Mouse (Mus musculus) forebrain, embryonic 11.5 days (tissue): ENCODE data around the gene Dnajc7. TPM values are rescaled to one million over a fixed set of nuclear protein-coding genes. Genes with fewer than 3 reads are reported as not detected.

ENCODE experiments used
- ATAC-seq: fragments of 200-750 bp; cut with Nextera tagmentation; replicated peaks from 2 replicates; pipeline ENCODE4 v1.8.0; 2017; ENCODE audit warnings: moderate TSS enrichment; ENCODE audit not compliant: low FRiP score
- DNase-seq: peaks from one replicate; pipeline ENCODE4 v3.0.0-alpha.2; 2017; ENCODE audit warnings: low spot score
- H3K27ac ChIP-seq: fragments of 300-500 bp; sonication (generic); 2 replicates; pipeline ENCODE4 v1.5.1; 2014; ENCODE audit warnings: low read depth, low read length
- H3K27me3 ChIP-seq: fragments of 300-500 bp; sonication (generic); 2 replicates; pipeline ENCODE4 v1.6.1; 2014; ENCODE audit warnings: mild to moderate bottlenecking, low read length, mixed read lengths; ENCODE audit not compliant: control insufficient read depth, insufficient read depth
- H3K36me3 ChIP-seq: fragments of 300-500 bp; sonication (generic); 2 replicates; pipeline ENCODE4 v1.6.1; 2014; ENCODE audit warnings: mild to moderate bottlenecking, low read length, moderate library complexity, mixed read lengths; ENCODE audit not compliant: control insufficient read depth, insufficient read depth
- H3K4me1 ChIP-seq: fragments of 300-500 bp; sonication (generic); replicated peaks from 2 replicates; pipeline ENCODE4 v1.6.1; 2014; ENCODE audit warnings: low read length, mixed read lengths; ENCODE audit not compliant: control insufficient read depth, insufficient read depth
- H3K4me2 ChIP-seq: fragments of 300-500 bp; sonication (generic); 2 replicates; pipeline ENCODE4 v1.6.1; 2014; ENCODE audit warnings: low read depth, mild to moderate bottlenecking, low read length, moderate library complexity, mixed read lengths; ENCODE audit not compliant: severe bottlenecking
- H3K4me3 ChIP-seq: fragments of 300-500 bp; sonication (generic); 2 replicates; pipeline ENCODE4 v1.5.1; 2014; ENCODE audit warnings: low read depth, low read length
- H3K9ac ChIP-seq: fragments of 300-500 bp; sonication (generic); 2 replicates; pipeline ENCODE4 v1.6.1; 2014; ENCODE audit warnings: low read length
- H3K9me3 ChIP-seq: fragments of 300-500 bp; sonication (generic); 2 replicates; pipeline ENCODE4 v1.6.1; 2016; ENCODE audit warnings: low read length, mixed read lengths; ENCODE audit not compliant: control insufficient read depth
- WGBS: fragments of 180-500 bp; shearing (Covaris S2); extraction: QIAGEN DNeasy Blood & Tissue Kit; methylation state at CpG from one replicate; pipeline ENCODE4 v1.1.7; 2014; 5-methylcytosine and 5-hydroxymethylcytosine counted together
- polyA plus RNA-seq: library from polyadenylated mRNA; unstranded; fragments of >200 nt; fragmentation: Nextera tagmentation; extraction: Ambion mirVana; gene quantifications from 2 replicates; pipeline ENCODE4 v1.2.1, GENCODE M21; 2014

The Dnajc7 gene
- polyA plus RNA-seq, 1 experiment from 2014 or later, result 95.9 TPM

DNA sequence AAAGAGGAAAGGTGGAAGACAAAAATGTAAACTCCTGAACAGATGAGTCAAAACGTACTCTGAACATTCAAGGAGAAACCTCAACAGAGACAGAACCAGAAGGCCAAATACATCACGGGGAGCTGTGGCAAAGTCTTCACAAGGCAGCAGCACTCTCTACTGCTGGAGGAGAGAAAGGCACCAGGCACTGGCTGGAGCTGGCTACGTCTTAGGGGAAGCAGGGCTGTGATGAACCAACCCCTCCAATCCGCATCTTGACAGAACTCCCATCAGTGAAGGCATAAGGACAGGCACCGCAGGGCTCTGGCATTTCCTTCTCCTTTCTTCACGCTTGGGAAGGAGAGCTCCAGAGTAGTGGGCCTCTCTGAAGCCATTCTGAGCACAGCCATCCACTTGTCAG, 8.3 kb downstream of the Dnajc7 start:
- H3K4me3 ChIP-seq, result no peak overlapping the region
- no peaks in the 10 kb centered on the region for H3K36me3 ChIP-seq
- no peak for DNase-seq
- H3K4me2 ChIP-seq, result no peak overlapping the region
- no peak overlapping the region for H3K9ac ChIP-seq
- no peak overlapping the region for H3K27ac ChIP-seq
- no peaks in the 10 kb centered on the region for H3K4me1 ChIP-seq
- H3K9me3 ChIP-seq, result no peaks in the 10 kb centered on the region
- WGBS, result 90% methylated on average over 6 of the region's 6 CpGs
- no peaks in the 10 kb centered on the region for H3K27me3 ChIP-seq
- ATAC-seq, result no peak

DNA sequence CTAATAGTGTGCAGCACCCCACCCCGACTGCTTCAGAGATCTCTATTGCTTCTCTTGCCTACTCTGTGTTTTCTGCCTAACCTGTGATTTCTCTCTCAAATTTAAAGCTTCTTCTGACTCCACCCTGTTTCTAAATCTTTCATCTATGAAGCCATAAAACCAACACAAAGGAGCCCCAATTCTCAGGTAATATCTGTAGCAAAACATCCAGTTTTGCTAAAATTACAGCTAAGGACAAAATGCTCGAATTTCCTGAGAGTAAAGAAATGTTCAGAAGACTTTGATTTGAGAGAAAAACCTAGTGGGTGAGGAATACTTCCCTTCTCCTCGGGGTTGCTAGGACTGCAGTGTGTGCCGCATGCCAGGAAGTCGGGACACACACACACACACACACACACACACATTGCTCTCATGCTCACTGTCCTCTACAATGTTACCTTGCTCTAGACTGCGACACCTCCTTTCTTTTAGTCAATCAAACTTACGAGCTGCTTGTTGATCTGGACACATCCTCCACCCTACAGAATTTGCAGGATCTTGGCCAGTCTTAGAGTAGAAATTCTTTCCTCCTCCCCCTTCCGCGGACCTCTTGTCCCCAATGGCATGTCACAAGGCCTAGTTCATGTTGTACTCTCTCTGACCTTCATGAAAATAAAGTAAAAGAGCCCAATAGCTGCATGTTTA, 9.8 kb downstream of the Dnajc7 start:
- Histone ChIP-seq H3K27me3 (no peaks in the 10 kb centered on the region), H3K27ac (no peak overlapping the region)

DNA sequence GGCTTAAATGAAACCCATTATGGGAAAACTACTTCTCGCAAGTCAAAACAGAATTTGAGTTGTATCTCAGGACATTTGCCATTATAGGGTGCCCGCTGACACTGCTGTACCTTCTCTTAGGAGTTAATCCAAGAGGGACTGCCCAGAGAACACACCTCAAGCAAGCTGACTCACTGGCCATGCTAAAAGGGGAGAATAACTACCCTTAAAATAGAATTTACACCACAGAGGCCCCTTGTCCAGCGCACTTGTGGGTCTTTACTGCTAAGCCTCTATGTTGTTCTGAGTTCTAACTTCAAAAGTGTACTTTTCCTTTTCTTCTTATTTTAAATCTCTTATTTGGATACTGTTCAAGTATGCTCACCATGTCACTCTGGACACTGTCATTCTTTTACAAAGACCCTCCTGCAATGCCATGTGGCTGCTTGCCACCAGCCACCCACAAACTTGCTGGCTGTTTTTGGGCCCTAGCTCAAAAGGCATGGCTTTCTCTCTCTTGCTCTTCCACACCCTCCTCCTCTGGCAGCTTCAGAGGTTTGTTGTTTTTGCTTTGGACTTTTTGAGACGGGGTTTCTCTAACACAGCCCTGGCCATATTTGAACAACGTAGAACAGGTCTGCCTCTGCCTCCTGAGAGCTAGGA, 10.5 kb downstream of the Dnajc7 start:
- H3K36me3 ChIP-seq, result no peaks in the 10 kb centered on the region

More for the DNA sequence above, 9.8 kb downstream of the Dnajc7 start:
- no peaks in the 10 kb centered on the region for H3K4me1 ChIP-seq
- H3K4me3 ChIP-seq, result no peak overlapping the region
- H3K9ac ChIP-seq, result no peak overlapping the region
- 88% methylated on average over 9 of the region's 9 CpGs for WGBS
- no peak for ATAC-seq
- H3K9me3 ChIP-seq, result no peaks in the 10 kb centered on the region
- H3K36me3 ChIP-seq, result no peaks in the 10 kb centered on the region
- no peak overlapping the region for H3K4me2 ChIP-seq
- DNase-seq, result no peak

DNA sequence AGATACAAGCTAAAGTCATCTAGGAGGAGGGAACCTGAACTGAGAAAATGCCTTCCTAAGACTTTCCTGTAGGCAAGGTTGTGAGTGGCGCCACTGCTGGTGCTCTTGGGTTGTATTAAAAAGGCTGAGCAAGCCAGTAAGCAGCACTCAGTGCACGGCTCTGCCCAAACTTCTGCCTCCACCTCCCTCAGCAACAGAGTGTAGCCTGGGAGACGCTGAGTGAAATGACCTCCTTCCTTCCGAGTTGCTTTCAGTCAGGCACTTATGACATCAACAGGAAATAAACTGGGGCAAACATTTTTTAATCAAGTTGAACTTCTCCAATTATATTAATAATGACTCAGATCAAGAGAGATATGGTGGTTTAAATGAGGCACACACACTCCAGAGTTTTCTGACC, 11.2 kb downstream of the Dnajc7 start:
- Histone ChIP-seq H3K4me3 (no peak overlapping the region), H3K27ac (no peak overlapping the region), H3K36me3 (no peaks in the 10 kb centered on the region), H3K9ac (no peak overlapping the region), H3K27me3 (no peaks in the 10 kb centered on the region), H3K4me2 (no peak overlapping the region), H3K9me3 (no peaks in the 10 kb centered on the region), H3K4me1 (no peaks in the 10 kb centered on the region)
- ATAC-seq, result no peak
- 86% methylated on average over 4 of the region's 4 CpGs for WGBS
- no peak for DNase-seq

More for the DNA sequence above, 10.5 kb downstream of the Dnajc7 start:
- Histone ChIP-seq H3K4me3 (no peak overlapping the region), H3K27me3 (no peaks in the 10 kb centered on the region), H3K9me3 (no peaks in the 10 kb centered on the region), H3K4me2 (no peak overlapping the region), H3K9ac (no peak overlapping the region), H3K4me1 (no peaks in the 10 kb centered on the region), H3K27ac (no peak overlapping the region)
- no peak for ATAC-seq
- WGBS, result 95% methylated on average over 5 of the region's 5 CpGs
- no peak for DNase-seq

DNA sequence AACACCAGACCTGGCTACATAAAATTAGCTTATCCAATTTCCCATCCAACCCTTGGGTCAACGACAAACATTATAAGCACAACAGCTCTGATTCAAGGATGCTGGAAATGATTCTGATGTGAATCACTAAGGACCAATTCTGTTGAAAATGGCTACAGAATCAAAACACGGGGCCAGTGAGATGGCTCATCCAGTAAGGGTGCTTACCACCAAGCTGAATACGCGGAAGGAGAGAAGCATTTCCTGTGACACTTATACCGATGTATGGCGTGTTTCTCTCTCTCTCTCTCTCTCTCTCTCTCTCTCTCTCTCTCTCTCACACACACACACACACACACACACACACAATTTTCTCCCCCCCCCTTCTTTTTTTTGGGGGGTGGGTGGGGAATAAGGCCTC, 12.8 kb downstream of the Dnajc7 start:
- Histone ChIP-seq H3K4me2 (no peak overlapping the region), H3K4me1 (no peaks in the 10 kb centered on the region), H3K9ac (no peak overlapping the region), H3K27me3 (no peaks in the 10 kb centered on the region), H3K36me3 (no peaks in the 10 kb centered on the region), H3K4me3 (no peak overlapping the region), H3K27ac (no peak overlapping the region), H3K9me3 (no peaks in the 10 kb centered on the region)
- no peak for ATAC-seq
- DNase-seq, result no peak
- 94% methylated on average over 6 of the region's 6 CpGs for WGBS

DNA sequence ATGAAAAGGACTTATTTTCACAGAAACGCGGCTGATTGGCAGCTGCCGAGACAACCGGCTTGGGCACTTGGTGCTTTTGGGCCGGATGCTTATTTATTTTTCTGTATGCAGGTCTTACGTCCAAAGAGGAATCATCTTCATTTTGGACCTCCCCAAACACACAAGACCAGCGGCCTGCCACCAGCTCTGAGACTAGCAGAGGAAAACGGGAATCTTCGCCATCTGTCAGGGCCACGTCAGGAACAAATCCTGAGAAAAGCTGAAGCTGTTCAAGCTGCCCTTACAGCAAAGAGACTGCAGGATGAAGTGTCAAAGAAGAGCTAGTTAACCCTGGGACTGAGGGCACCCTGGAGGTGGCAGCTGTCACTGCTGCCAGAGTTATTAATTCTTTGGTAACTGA, 14.5 kb downstream of the Dnajc7 start:
- DNase-seq, result no peak
- 92% methylated on average over 10 of the region's 10 CpGs for WGBS
- no peak overlapping the region for H3K9ac ChIP-seq
- no peaks in the 10 kb centered on the region for H3K27me3 ChIP-seq
- no peak for ATAC-seq
- no peak overlapping the region for H3K27ac ChIP-seq
- H3K4me1 ChIP-seq, result no peaks in the 10 kb centered on the region
- H3K4me3 ChIP-seq, result no peak overlapping the region
- H3K4me2 ChIP-seq, result no peak overlapping the region
- H3K36me3 ChIP-seq, result peaks cover 3% of the 10 kb centered on the region; the same call in 1 of the 2 replicates
- H3K9me3 ChIP-seq, result no peaks in the 10 kb centered on the region

DNA sequence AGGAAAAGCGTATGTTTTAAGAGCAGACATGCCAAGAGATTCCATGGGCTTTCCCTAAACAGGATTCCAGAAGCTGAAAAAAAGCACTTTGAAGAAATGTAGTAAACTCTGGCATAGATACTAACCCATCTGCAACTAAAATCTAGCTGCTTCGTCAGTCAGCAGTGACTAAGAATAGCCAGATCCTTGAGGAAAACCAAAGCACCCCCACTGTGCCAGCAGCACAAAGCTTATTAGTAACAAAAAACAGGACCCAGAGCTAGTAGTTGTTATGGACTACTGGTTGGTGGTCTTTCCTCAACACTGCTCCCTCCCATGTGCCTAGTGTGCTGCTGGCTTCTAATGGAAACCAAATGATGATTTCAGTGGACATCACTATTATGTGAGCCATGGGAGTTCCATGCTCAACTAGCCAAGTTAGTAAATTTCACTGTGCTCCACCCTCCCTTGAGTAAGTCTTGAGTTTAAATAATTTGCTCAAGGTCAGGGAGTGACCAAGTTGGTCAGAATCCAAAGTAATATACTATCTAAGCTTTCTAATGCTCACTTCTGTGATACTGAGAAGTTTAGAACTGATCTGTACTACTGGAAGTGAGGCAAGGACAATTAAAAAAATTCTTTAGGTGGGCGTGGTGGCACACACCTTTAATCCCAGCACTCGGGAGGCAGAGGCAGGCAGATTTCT, 15.5 kb downstream of the Dnajc7 start:
- 86% methylated on average over 4 of the region's 4 CpGs for WGBS
- Histone ChIP-seq H3K4me2 (no peak overlapping the region), H3K4me1 (no peaks in the 10 kb centered on the region), H3K4me3 (no peak overlapping the region), H3K27me3 (no peaks in the 10 kb centered on the region), H3K36me3 (peaks cover 3% of the 10 kb centered on the region; the same call in 1 of the 2 replicates), H3K9me3 (no peaks in the 10 kb centered on the region), H3K27ac (no peak overlapping the region), H3K9ac (no peak overlapping the region)
- ATAC-seq, result no peak
- DNase-seq, result no peak

DNA sequence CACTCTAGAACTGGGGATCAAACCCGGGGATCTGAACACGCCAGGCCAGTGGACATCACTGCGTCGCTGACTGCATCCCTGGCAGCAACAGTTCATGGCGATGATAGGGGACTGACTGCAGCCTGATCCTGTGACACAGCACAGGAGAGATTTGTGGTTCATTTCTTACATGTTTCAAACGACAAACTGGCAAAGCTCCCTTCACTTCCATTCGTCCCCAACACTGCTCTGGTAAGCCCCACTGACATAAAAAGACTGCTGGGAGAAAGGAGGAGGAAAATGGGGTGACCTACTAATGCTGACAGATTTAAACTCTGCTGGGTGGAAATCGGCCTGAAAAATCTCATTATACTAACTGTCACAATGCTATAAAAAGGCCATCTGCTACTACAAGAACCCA, 16.2 kb downstream of the Dnajc7 start:
- Histone ChIP-seq H3K4me3 (no peak overlapping the region), H3K4me1 (no peaks in the 10 kb centered on the region), H3K9me3 (no peaks in the 10 kb centered on the region), H3K4me2 (no peak overlapping the region), H3K27ac (no peak overlapping the region), H3K9ac (no peak overlapping the region), H3K27me3 (no peaks in the 10 kb centered on the region), H3K36me3 (peaks cover 10% of the 10 kb centered on the region; the same call in 1 of the 2 replicates)
- DNase-seq (no peak), ATAC-seq (no peak)
- WGBS, result 91% methylated on average over 8 of the region's 8 CpGs
